Mouse (Mus musculus) kidney, postnatal 25 days (tissue): Measurements from ENCODE around the gene Shmt1.

Experiments
- DNase-seq, 2 experiments: peaks; one replicate each; pipeline ENCODE4 v3.0.0; 2021; ENCODE audit warnings: mixed read lengths in 2 of 2

The Shmt1 gene

DNA sequence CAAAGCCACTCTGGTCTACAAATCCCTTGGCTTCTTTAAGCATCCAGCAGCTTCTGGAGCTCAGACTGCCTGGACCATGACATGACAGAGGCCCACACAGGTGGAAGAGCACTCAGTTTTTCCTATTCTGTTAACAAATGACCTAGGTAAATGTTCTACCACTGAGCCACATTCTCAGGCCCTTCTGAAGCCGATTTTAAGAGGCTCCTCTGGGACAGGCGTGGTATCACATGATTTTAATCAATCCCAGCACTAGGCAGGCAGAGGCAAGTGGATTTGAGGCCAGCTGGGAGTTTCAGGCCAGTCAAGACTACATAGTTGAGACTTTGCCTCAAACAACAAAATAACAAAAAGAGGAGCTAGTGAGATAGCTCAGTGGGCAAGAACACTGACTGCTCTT lies 21.0 kb downstream of the Shmt1 start:
- DNase-seq: no peak

DNA sequence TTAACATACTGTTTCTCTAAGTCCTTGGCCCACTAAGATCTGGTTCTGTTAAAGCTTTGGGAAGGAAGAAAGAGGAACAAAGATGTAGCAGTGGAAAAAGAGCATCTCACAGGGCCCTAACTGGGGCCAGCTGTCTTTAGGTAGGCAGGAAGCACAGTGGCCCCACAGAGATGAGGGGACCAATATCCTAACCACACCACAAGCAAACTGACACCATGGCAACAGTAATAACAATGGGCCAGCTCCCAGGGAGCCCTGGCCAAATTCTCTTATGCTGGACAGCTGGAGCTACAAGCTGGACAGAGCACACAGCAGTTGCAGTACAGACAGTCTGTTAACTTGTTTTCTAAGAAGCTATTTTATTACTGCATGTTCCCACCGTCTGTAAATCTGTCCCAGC lies 23.9 kb downstream of the Shmt1 start:
- no peak for DNase-seq

DNA sequence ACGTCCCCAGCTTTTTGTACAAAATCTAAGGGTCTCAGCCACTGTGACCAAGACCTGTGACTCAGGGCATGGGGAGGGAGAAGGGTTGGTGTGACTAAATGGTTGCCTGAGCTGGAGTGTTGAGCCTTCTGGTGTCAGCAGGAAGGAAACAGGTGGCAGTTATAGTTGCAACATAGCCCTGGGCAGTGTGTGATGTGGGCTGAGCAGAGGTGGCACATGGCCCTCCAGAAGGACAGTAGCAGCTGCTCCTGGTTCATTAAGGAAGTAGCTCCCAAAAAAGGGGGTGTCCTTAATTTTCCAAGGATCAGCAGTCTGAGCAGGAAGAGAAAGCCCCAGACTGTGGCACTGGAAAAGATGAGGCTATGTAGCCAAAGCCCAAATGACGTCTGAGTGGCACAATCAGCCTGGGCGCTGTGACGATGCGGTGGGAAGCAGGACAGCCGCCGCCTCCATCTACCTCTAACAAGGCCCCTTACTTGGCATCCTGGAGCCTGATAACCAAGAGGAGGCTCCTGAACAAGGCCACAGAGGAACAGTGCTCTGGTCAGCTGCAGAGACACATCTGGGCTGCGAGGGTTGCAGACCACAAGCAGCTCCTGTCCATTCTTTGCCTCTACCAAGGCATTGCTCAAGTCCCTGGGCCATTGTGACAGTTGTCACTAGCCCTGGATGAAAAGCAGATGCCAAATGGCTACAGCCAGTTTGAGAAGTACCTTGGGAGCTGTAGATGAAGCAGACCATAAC lies 27.2 kb downstream of the Shmt1 start:
- no peak for DNase-seq

DNA sequence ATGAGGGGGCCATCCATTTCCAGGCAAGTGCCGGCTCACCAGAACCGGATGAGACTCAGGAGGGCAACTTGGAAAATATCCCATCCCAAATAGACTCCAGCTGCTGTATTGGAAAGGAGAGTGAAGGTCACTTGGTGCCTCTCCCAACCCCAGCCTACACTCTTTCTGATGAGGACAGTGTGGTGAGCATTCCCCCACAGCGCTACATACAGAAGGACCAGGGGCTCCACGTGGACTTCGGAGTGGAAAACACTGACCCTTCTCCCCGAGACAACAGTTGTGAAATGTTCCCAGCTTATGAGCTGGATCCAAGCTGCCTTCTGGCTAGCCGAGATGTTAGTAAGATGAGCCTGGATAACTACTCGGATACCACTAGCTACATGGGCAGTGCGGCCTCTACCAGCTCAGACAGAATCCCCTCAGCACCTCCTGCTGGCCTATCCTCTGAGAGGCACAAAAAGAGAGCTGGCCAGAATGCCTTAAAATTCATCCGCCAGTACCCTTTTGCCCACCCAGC lies 31.8 kb downstream of the Shmt1 start:
- no peak for DNase-seq

DNA sequence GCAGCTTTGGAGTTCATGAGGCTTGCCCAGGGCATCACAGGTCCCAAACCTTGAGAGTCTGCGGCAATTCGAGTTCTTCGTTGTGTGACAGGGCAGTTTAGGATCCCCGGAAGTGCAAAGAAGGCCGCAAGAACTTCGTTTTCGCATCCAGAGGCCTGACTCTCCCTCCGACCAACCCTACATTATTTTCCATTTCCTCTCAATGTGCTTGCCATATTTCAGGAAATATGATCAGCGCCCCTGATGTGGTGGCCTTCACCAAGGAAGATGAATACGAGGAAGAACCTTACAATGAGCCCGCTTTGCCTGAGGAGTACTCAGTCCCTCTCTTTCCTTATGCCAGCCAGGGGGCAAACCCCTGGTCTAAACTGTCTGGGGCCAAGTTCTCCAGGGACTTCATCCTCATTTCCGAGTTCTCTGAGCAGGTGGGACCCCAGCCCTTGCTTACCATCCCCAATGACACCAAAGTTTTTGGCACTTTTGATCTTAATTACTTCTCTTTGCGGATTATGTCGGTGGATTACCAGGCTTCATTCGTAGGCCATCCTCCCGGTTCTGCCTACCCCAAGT lies 33.6 kb downstream of the Shmt1 start:
- DNase-seq: no peak

DNA sequence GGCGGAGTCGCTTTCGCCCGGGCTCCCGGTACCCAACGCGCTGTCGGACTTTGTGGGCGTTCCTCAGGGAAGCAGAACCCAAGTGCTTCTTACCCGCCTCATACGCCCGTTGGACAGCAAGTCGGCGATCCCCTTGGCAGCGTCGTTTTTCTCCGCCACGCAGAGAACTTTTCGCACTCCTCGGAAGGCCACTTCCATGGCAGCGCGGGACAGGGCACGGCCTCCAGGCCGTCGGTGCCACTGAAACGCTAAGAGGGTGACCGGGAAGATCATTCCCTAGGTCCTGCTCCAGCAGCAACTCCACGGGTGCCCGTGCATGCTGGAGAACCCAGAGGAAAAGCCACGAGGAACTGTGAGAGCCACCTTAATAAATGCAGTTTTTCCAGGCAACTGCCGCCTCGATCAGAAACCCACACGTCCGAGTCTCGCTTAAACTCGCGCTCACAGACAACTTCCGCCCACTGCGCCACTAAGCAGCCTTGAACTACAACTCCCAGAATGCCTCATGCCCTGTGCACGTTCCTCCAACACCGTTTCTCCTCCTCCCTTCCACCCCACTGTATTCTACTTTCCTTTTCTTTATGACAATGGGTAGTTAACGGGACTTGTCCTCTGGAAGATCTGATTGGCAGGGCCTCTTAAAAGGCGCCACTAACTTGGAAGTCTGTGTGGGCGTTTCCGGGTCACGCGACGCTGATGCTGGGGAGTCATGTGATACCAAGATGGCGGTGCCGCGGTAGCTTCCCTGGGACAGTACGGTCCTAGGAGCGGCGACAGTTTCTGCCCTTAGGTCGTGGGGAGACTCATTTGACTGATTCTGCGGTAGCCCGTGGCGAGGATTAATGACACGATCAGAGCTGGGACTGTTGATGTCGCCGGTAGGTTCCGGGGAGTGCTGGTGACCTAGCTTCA lies 34.4 kb downstream of the Shmt1 start, which contains the start of the genes Top3a and Smcr8:
Gene Top3a, minus strand, starts transcription at position 537 of the 912 bp plus-strand sequence.
Gene Smcr8, plus strand, starts transcription at position 696 of the 912 bp plus-strand sequence.
- DNase-seq: peak; percentile 87 to 92

DNA sequence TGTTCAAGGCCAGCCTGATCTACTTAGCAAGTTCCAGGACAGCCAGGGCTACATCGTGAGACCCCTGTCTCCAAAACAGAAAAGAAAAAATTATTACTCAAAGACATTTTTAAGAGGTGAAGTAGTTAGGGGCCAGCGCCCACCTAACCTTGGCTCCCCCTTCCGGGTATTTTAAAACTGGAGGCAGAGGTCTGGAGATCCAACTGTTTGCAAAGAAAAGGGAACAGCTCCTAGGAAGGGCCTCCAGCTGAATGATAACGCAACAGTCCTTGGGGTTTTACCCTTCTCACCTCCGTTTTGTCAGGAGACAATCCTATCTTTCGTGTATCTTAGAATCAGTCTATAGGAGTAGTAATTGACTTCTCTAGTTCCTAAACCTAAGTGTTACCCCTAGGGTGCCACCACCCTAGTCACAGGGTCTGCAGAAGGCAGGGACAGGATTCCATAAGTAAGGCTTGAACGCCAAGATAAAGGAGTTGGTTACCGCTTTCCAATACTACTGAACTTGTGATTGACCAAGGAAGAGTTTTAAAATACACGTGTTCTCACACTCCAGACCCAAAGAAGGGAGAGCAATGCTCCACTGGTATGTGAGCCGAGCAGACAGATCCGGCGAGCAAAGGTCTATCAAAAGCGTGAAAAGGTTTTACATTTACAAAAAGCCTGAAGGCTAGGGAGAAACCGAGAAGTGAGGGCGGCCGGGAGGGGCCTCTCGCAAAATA lies 35.2 kb downstream of the Shmt1 start:
- no peak for DNase-seq

DNA sequence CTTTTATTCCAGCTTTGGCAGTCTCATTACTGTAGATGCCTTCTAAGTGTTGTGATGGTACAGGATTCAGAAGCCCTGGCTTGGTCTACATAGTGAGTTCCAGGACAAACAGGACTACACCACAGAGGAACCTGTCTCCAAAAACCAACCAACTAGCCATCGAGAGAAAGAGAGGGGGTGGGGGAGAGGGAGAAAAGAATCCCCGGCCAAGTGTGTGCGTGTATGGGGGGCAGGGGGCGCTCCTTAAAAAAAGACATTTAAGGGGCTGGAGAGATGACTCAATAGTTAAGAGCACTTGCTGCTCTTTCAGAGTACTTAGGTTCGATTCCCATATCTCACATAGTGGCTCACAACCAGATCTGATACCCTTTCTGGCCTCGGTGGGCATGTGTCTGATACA lies 35.9 kb downstream of the Shmt1 start:
- DNase-seq: no peak

DNA sequence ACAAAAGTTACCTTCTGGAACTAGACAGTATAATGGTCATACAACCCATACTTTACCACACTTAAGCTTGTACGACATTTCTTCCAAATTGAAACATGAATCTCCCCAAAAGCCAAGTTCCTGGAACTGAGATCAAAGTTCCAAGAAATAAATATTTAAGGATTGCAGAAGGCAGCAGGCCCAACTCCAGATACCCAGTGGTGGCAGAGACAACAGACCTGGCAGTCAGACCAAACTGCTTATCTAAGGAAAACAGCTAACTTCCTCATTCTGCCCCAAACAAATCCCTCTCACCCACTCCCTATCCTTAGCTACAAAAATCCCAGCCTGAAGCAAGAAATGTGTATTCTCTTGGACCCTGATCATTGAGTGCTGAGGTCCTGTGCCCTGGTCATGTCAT lies 36.7 kb downstream of the Shmt1 start:
- no peak for DNase-seq

DNA sequence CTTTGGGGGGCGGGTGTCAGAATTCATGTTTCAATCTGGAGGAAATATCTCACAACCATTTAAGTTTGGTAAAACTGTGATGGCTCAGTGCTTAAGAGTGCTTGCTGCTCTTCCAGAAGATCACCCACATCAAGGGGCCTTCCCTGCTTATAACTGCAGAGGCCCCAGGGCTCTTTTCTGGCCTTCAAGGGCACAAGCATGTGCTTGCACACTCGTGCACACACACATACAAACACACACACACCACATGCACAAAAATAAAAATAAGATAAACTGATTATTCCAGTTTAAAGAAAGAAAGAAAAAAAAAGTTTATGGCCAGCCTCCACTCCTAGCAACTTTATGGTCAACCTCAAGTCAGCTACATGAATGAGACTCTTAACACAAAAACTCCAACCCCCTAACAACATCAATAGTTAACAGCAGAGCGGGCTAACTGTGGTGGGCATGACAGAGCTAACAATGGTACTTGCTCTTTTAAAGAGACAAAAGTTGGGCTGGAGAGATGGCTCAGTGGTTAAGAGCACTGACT lies 37.3 kb downstream of the Shmt1 start:
- no peak for DNase-seq

DNA sequence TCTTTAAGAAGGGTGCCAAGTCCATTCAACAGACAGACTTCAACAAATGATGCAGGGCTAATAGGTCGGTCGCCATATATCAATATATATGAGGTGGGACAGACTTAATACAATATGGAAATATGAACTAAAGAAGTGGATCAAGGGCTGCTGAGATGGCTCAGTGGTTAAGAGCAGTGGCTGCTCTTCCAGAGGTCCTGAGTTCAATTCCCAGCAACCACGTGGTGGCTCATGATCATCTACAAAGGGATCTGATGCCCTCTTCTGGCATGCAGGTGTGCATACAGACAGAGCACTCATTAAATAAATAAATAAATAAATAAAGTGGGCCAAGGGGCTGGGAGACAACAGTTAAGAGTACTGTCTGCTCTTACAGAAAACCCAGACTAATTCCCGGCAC lies 39.4 kb downstream of the Shmt1 start:
- DNase-seq: no peak

DNA sequence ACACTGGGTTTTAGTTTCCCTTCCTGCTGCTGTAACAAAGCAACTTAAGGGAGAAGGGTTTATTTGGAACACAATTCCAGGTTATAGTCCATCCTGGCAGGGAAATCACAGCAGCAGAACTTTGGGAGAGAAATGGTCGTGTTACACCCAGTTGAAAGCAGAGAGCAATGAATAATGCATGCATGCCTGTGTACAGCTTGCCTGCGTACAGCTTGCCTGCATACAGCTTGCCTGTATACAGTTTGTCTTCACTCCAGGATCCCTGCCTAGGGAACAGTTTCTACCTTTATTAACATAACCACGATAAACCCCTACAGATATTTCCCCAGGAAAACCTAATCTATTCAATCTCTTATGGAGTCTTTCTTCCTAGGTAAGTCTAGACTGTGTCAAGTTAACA lies 40.7 kb downstream of the Shmt1 start:
- DNase-seq: no peak

DNA sequence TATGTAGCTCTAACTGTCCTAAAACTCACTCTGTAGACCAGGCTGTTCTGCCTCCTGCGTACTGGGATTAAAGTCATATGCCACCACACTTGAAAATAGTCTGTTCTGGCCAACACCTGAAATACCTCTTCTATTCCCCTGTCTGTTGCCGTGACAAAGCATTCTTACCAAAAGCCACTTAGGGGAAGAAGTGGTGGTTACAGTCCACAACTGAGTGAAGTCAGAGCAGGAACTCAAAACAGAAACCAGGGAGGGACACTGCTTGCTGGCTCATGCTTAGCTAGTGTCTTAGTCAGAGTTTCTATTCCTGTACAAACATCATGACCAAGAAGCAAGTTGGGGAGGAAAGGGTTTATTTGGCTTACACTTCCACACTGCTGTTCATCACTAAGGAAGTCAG lies 42.2 kb downstream of the Shmt1 start:
- DNase-seq: no peak

DNA sequence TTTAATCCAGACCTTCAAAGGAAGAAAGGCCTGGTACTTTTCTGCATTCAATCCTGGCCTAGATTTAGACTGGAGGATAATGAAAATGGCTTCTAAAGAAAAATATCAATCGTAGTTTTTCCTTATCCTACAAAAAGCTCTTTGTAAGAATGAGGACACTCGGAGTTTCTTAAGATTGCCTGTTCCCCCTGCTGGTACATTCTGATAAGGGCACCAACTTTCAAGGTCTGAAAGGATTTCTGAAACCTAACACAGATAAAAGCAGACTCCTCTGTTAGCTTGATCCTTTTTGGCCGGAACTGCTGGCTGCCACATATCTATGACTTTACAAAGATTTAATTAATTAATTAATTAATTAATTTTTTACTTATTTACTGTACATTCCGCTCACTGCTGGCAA lies 44.5 kb downstream of the Shmt1 start:
- DNase-seq: no peak

DNA sequence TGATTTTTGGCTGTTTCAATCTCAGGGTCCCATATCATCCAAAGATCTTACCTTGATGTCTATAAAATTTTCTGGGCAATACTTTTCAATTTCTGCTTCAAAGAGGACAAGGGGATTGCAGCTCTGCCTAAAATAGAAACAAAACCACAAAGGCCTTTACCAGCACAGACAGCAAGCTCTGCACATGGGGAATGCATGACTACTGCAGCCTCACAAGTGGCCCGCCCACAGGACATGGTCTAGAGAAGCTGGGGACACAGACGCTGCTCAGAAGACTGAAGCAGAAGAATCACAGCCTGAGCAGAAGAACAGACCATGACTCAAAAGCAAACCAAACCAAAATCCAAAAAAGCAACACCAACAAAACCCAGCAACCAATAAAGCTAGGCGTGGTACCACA lies 49.8 kb downstream of the Shmt1 start:
- DNase-seq: no peak

DNA sequence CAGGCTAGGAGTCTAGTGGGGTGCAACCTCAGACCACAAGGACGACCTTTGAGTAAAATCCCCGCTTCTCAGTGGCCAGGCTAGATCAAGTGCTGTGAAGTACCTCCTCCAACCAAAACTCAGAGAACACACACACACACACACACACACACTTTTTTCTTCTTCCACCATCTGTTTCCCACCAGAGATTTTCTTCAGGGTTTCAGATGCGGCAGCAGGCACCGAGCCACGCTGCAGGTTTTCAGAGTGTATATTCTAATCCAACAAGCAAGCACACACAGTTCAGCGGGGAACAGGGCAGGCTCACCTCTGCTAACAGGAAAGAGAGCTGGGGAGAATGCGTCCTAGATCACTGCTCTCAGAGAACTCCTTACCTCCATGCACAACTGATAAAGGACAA lies 55.9 kb downstream of the Shmt1 start:
- no peak for DNase-seq

DNA sequence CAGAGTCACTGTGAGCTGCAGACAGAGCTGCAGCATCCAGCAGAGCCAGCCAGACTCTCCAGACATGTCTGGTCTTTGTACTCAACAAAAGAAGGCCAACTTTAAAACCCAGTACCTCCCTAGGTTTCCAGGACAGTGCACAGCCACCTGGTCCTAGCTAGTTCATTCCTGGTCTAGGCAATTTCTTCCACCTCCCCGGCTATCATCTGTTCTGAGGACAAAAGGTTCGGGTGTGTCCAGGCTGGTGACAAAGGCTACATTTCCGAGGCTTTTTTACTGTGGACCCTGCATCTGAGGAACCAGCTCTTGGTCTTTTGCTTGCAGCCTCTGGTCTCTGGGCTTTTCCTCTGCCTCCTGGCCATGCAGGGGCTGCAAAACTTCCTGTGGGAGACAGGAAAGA lies 71.2 kb downstream of the Shmt1 start:
- no peak for DNase-seq
